Mouse (Mus musculus): Measurements from ENCODE around the gene Cdk15. TPM values are rescaled to one million over a fixed set of nuclear protein-coding genes. Genes with fewer than 3 reads are reported as not detected.

The Cdk15 gene
- polyA plus RNA-seq, 1 experiment from 2014 or later: 0.08 TPM

GRCm38 (mm10) chr1:59291652-59292051, 34.9 kb downstream of the Cdk15 start:
- H3K4me1 ChIP-seq: peaks cover 20% of the 10 kb centered on the region
- H3K27ac ChIP-seq: peak overlapping the region; percentile 72; the same call in 1 of the 2 replicates
- H3K36me3 ChIP-seq: no peaks in the 10 kb centered on the region
- H3K9me3 ChIP-seq (replicated peaks): no peaks in the 10 kb centered on the region
- no peaks in the 10 kb centered on the region for H3K27me3 ChIP-seq (ENCODE audit: low read depth, poor library complexity, severe bottlenecking)
- no peak overlapping the region for H3K4me3 ChIP-seq
- 17% methylated on average over 2 of the region's 2 CpGs for WGBS
- peak; percentile 36 for DNase-seq (ENCODE audit: low spot score)

- Histone ChIP-seq H3K9me3 (replicated peaks) (no peaks in the 10 kb centered on the region), H3K27me3 (ENCODE audit: low read depth, poor library complexity, severe bottlenecking) (no peaks in the 10 kb centered on the region), H3K4me3 (no peak overlapping the region), H3K4me1 (peaks cover 26% of the 10 kb centered on the region), H3K27ac (no peak overlapping the region), H3K36me3 (no peaks in the 10 kb centered on the region)
- WGBS: 72% methylated on average over 1 of the region's 1 CpGs
- DNase-seq (ENCODE audit: low spot score): no peak
Measured at GRCm38 (mm10) chr1:59295769-59296168, 39.1 kb downstream of the Cdk15 start.

GRCm38 (mm10) chr1:59297167-59297566, 40.5 kb downstream of the Cdk15 start:
- Histone ChIP-seq H3K36me3 (no peaks in the 10 kb centered on the region), H3K27me3 (ENCODE audit: low read depth, poor library complexity, severe bottlenecking) (no peaks in the 10 kb centered on the region), H3K4me3 (no peak overlapping the region), H3K4me1 (peaks cover 13% of the 10 kb centered on the region; the same call in 1 of the 2 replicates), H3K9me3 (replicated peaks) (no peaks in the 10 kb centered on the region), H3K27ac (0 out of 2 replicates have a peak overlapping the region, but pooled peaks have one; percentile 7)
- WGBS: 84% methylated on average over 3 of the region's 3 CpGs
- DNase-seq (ENCODE audit: low spot score): no peak

GRCm38 (mm10) chr1:59298491-59299090, 41.9 kb downstream of the Cdk15 start:
- Histone ChIP-seq H3K9me3 (replicated peaks) (no peaks in the 10 kb centered on the region), H3K27ac (no peak overlapping the region), H3K36me3 (no peaks in the 10 kb centered on the region), H3K27me3 (ENCODE audit: low read depth, poor library complexity, severe bottlenecking) (no peaks in the 10 kb centered on the region), H3K4me3 (no peak overlapping the region), H3K4me1 (peaks cover 11% of the 10 kb centered on the region; the same call in 1 of the 2 replicates)
- 68% methylated on average over 9 of the region's 9 CpGs for WGBS
- DNase-seq (ENCODE audit: low spot score): no peak

GRCm38 (mm10) chr1:59307310-59307709, 50.6 kb downstream of the Cdk15 start:
- WGBS: 81% methylated on average over 5 of the region's 5 CpGs
- H3K27ac ChIP-seq: no peak overlapping the region
- no peak for DNase-seq (ENCODE audit: low spot score)
- no peak overlapping the region for H3K4me3 ChIP-seq
- H3K9me3 ChIP-seq (replicated peaks): no peaks in the 10 kb centered on the region
- H3K36me3 ChIP-seq: no peaks in the 10 kb centered on the region
- H3K27me3 ChIP-seq (ENCODE audit: low read depth, poor library complexity, severe bottlenecking): no peaks in the 10 kb centered on the region
- H3K4me1 ChIP-seq: peaks cover 25% of the 10 kb centered on the region

- Histone ChIP-seq H3K9me3 (replicated peaks) (no peaks in the 10 kb centered on the region), H3K4me1 (peaks cover 54% of the 10 kb centered on the region), H3K27me3 (ENCODE audit: low read depth, poor library complexity, severe bottlenecking) (no peaks in the 10 kb centered on the region), H3K36me3 (no peaks in the 10 kb centered on the region), H3K4me3 (no peak overlapping the region), H3K27ac (no peak overlapping the region)
- DNase-seq (ENCODE audit: low spot score): no peak
- 74% methylated on average over 5 of the region's 5 CpGs for WGBS
Measured at GRCm38 (mm10) chr1:59311292-59311885, 54.7 kb downstream of the Cdk15 start.

- Histone ChIP-seq H3K27ac (no peak overlapping the region), H3K27me3 (ENCODE audit: low read depth, poor library complexity, severe bottlenecking) (no peaks in the 10 kb centered on the region), H3K9me3 (replicated peaks) (no peaks in the 10 kb centered on the region), H3K36me3 (no peaks in the 10 kb centered on the region), H3K4me3 (no peak overlapping the region), H3K4me1 (peaks cover 58% of the 10 kb centered on the region)
- DNase-seq (ENCODE audit: low spot score): no peak
- WGBS: 83% methylated on average over 10 of the region's 10 CpGs
Measured at GRCm38 (mm10) chr1:59312187-59313153, 55.8 kb downstream of the Cdk15 start.

GRCm38 (mm10) chr1:59313154-59313940, 56.6 kb downstream of the Cdk15 start:
- H3K4me1 ChIP-seq: peaks cover 67% of the 10 kb centered on the region
- H3K27me3 ChIP-seq (ENCODE audit: low read depth, poor library complexity, severe bottlenecking): no peaks in the 10 kb centered on the region
- no peak overlapping the region for H3K27ac ChIP-seq
- no peaks in the 10 kb centered on the region for H3K9me3 ChIP-seq (replicated peaks)
- no peak for DNase-seq (ENCODE audit: low spot score)
- H3K36me3 ChIP-seq: no peaks in the 10 kb centered on the region
- H3K4me3 ChIP-seq: no peak overlapping the region
- 83% methylated on average over 8 of the region's 8 CpGs for WGBS

- no peak for DNase-seq (ENCODE audit: low spot score)
- Histone ChIP-seq H3K27me3 (ENCODE audit: low read depth, poor library complexity, severe bottlenecking) (no peaks in the 10 kb centered on the region), H3K36me3 (no peaks in the 10 kb centered on the region), H3K4me3 (no peak overlapping the region), H3K4me1 (peaks cover 67% of the 10 kb centered on the region), H3K27ac (peak overlapping the region; percentile 66), H3K9me3 (replicated peaks) (no peaks in the 10 kb centered on the region)
- WGBS: 3% methylated on average over 5 of the region's 5 CpGs
Measured at GRCm38 (mm10) chr1:59315057-59315807, 58.5 kb downstream of the Cdk15 start.

- no peaks in the 10 kb centered on the region for H3K36me3 ChIP-seq
- H3K27me3 ChIP-seq (ENCODE audit: low read depth, poor library complexity, severe bottlenecking): no peaks in the 10 kb centered on the region
- peaks cover 67% of the 10 kb centered on the region for H3K4me1 ChIP-seq
- no peaks in the 10 kb centered on the region for H3K9me3 ChIP-seq (replicated peaks)
- 8% methylated on average over 9 of the region's 9 CpGs for WGBS
- DNase-seq (ENCODE audit: low spot score): no peak
- H3K4me3 ChIP-seq: peak overlapping the region; percentile 17; the same call in 1 of the 2 replicates
- H3K27ac ChIP-seq: peak overlapping the region; percentile 59
Measured at GRCm38 (mm10) chr1:59316031-59316385, 59.3 kb downstream of the Cdk15 start.

- H3K27me3 ChIP-seq (ENCODE audit: low read depth, poor library complexity, severe bottlenecking): no peaks in the 10 kb centered on the region
- DNase-seq (ENCODE audit: low spot score): no peak
Measured at GRCm38 (mm10) chr1:59316386-59317051, 59.8 kb downstream of the Cdk15 start.

More at GRCm38 (mm10) chr1:59316386-59317051, 59.8 kb downstream of the Cdk15 start:
- no peaks in the 10 kb centered on the region for H3K9me3 ChIP-seq (replicated peaks)
- WGBS: 5% methylated on average over 6 of the region's 6 CpGs
- peak overlapping the region; percentile 17; the same call in 1 of the 2 replicates for H3K4me3 ChIP-seq
- peak overlapping the region; percentile 59 for H3K27ac ChIP-seq
- no peaks in the 10 kb centered on the region for H3K36me3 ChIP-seq
- H3K4me1 ChIP-seq: peaks cover 67% of the 10 kb centered on the region
